Mouse (Mus musculus): ENCODE measurements around the gene Ift122. TPM values are rescaled to one million over a fixed set of nuclear protein-coding genes. Genes with fewer than 3 reads are reported as not detected.

The Ift122 gene
- total RNA-seq, 2 experiments from 2014 or later, result 24.0 to 25.9 TPM

DNA sequence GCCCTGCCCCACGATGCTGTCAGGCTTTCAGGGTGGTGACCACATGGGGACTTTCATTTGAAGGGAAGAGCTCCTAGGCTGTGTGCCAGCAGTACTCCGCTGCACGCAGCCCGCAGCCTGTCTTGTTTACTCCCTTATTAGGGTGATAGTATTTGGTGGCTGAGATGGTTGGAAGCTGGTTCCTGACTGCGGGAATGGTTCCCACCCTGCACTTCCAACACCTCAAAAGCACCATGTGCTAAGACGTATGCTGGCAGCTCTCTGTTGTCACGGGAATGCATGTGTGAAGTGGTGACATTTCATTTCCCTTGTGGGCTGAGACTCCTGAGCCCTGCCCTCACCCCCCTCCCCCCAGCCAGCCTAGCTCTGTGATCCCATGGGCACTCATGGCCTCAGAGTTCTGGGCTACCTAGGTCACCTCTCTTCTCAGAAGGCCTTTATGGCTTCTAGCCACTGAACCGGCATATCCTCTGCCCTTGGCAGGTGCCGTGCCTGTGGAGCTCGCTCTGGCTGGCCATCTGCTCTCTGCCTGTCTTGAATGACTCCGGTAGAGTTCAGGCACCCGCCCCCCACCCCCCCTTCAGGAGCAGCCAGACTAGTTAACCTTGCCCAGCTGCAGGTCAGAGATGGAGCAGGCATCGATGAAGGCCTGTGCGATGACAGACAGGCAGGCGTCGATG, 103.8 kb downstream of the Ift122 start:
- peak in 1 of 2 experiments; percentile 47 for DNase-seq (ENCODE audit: low spot score in 2 of 2)

DNA sequence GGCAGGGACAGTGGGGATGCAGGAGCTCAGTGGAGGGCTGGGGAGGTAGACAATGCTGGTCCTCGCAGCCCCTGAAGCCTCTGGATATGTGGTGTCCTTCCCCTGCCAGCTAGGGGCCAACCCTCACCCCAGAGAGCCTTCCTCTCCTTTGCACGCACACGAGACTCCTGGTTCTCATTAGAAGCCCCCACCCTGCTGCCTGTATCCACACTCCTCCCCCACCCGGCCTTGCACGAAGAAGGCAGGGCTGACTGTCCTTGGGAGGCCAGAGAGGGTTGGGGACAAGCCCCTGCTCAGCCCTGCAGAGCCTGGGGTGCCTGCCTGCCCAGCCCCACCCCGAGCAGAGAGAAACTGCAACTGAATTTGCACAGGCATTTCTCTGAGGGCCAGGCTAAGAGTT, 104.4 kb downstream of the Ift122 start:
- DNase-seq (ENCODE audit: low spot score in 2 of 2), result no peak

DNA sequence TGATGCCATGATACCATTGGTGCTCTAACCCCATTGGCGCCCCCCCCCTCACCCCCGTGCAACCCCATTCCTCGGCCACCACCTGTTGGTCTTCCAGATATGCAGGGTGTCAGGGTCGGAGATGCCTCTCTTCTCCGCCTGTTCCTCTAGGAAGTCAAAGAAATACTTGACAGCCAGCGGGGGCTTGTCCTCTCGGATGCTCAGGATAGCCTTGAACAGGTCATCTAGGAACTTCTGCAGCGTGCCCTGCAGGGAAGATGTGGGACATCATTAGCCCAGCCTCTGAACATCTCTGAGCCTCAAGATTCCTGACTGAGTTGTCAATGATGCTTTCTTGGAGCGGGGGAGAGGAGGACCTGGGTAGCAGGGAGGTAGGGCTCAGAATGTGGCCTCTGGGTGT, 105.2 kb downstream of the Ift122 start:
- no peak for DNase-seq (ENCODE audit: low spot score in 2 of 2)

DNA sequence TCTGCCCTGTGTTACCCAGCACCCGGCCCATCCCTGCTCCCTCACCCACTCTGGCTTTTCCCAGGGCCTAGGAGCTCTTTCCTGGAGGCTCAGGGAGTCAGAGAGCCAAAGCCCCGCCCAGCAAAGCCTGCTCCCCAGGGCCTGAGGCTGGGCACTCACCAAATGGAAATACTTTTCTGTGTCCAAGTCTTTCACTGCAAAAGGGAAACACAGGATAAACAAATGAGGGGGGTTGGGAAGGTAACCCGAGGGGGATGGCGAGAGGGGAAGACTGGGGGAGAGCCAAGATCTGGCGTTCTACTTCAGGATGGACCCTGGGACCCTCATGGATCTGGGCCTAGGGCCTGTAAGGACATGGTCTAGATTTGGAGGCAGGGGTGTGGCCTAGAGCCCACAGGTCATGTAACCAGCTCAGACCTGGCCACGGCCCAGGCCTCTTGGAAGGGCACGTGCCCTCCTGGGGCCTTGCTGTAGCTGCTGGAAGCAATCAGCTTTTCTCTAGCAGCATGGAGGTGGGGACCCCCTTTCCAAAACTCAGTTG, 106.0 kb downstream of the Ift122 start:
- peak; percentile 53 to 58 for DNase-seq (ENCODE audit: low spot score in 2 of 2)

DNA sequence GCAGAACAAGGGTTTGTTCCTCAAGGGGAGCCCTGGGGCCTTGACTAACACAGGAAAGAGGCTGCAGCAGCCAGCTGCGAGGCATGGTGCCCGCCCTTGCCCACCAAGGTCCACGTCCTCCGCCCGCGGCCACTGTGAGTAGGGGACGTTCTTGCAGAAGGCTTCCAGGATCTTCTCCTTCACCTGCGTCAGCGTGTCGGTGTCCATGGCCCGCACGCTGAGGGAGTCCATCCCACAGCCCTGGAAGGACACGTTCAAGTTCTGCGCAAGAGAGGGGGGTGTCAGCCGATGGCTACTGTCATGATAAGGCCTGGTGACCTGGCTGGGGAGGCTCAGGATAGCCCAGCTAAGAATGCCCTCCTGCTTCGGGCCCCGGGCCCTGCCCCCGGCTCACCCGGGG, 107.1 kb downstream of the Ift122 start:
- DNase-seq (ENCODE audit: low spot score in 2 of 2), result no peak

DNA sequence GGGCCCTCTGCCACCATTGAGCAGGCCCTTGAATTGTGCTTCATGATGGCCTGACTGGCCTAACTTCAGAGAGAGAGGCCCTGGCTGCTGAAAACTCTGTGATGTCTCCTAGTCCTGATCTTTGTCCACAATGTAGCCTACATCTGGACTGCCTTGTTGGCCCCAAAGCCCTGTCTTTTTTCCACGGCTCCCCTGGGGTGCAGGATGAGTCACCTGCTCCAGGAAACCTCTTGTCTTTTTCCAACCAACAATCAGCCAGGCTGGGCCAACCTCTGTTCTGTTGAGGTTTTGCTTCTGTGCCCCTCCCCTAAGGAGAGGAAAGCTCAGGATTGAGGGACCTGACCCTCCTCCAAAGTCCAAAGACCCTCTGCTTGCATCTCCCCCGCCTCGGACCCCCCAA, 108.5 kb downstream of the Ift122 start:
- no peak for DNase-seq (ENCODE audit: low spot score in 2 of 2)

DNA sequence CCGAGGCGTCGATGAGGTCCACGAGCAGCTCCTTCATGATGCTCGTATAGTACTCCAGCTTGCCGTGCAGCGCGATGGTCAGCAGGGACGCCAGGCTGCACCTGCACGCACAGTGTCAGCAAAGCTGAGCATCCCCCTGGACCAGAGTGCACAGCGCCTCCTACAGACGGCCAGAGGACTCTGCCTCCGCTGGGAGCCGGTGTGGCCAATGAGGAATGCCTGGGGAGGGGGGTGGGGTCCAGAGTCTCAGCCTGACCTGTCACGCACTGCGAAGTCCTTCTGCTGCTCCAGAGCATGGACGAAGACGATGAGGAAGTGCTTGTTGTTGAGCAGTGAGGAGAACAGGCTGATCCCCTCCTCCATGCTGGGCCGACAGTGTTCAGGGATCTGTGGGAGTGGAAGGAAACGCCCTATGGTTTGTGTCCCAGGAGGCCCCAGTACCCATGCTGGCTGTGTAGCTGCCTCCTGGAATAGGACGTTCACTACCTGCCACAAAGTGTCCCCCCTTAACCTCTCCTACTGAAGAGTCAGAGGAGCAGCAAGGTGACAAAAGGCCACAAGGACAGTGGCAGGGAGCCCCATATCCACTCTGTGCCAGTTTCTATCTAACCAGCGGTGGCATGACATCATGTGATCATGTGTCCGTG, 109.3 kb downstream of the Ift122 start:
- no peak for DNase-seq (ENCODE audit: low spot score in 2 of 2)

DNA sequence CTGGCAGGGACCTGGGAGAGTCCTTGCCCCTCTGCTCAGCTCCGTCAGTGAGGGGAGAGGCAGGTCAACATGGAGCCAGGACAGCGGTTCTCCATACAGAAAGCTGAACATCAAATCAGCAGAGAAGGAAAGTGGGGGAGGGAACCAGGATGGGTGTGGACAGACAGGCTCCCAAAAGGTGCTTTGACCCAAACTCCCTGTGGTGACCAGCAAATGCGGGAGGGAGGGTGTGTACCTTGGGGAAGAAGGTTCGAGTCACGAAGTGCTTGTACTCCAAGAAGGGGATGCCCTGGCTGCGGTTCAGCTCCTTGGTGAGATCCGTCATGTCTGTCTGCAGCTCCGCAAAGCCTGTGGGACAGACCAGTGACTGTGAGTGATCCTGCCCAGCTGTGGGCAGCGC, 110.4 kb downstream of the Ift122 start:
- no peak for DNase-seq (ENCODE audit: low spot score in 2 of 2)

DNA sequence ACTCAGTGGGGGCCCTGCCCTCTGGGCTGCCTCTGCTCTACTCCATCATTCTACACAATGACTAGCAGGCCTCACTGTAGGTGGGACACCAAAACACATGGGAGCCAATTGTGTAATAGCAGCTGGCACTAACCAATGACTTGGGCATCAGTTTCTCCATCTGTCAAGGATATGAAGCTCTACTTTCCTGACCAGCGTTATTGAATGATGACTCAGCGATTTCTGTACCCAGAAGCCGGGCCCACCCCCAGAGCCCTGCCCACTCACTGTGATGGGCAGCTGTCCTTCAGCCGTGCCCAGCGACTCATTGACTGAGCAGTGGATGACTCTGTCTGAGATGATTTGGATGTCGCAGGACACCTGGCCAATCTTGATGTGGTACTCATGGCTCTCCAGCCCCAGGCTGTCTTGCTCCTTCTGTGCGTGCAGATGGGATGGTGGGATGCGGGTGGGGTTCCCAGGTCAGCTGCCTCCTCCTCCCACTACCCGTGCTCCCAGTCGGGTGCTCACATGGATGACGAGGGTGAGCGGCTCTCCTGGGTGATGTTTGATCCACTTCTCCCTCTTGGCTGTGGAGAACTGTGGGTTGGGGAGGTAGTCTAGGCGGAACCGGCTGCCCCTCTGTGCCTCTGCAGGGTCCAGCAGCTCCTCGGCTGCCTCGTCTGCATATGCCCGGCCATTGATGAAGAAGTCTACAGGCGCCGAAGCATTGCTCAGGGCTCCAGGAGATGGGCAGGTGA, 113.1 kb downstream of the Ift122 start:
- DNase-seq (ENCODE audit: low spot score in 2 of 2), result no peak

DNA sequence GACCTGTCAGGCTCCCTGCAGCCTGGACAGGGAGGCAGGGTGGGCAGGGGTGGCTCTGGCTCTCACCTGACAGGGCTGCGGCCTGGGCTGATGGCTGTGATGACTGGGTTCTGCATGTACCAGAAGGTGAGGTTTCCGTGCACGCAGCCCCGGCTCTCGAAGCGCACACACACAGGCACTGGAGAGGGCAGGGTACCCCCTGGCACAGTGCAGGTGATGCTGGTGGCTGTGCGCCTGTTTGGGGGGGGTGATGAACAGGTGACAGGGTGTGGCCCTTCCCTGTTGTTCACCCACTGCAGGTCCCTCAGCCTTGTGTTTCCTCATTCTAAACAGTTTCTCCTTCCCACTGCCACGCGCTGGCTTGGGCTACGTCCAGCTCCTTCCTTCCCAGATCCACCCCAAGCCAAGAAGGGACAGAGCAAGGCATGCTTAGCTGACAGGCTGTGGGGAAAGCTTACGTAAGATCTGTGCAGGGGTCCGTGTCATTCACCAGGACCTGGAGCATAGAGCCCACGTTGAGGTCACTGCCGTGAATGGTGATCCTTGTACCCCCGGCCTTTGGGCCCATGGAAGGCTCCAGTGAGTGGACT, 114.1 kb downstream of the Ift122 start:
- no peak for DNase-seq (ENCODE audit: low spot score in 2 of 2)

DNA sequence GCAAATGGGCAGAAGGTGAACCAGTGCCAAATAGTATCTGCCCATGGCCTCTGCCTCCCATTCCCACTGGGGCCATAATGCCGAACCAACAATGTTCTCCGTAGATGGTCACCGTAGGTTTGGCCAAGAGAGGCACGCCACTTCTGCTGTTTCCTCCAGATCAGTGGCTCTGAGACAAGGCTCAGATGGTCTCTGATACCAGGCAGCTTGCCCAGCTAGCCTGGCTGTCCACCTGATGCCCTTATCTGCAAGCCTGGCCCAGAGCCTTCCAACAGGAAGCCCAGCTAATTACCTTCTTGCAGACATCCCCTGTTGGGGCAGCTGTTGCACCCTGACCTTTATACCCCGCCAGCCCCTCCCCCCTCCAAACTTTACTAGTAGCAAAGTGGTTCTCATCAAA, 114.8 kb downstream of the Ift122 start:
- no peak for DNase-seq (ENCODE audit: low spot score in 2 of 2)

DNA sequence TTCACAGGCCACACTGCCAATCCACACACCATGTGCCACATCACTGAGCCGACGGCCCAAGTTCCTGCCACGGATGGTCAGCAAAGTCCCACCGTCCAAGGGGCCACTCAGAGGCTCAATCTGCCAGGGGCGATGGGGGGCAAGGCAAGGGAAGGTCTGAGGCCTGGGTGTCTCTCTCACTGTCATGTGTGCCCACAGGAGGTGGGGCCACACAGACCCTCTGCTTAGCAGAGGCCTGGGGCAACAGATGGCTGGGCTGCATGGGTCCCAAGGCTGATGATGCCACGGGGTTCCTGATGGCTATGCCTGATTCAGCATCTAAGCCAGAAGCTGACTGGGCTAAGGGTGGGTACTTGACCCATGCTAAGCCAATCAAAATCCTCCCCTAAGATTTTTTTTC, 115.4 kb downstream of the Ift122 start:
- no peak for DNase-seq (ENCODE audit: low spot score in 2 of 2)

DNA sequence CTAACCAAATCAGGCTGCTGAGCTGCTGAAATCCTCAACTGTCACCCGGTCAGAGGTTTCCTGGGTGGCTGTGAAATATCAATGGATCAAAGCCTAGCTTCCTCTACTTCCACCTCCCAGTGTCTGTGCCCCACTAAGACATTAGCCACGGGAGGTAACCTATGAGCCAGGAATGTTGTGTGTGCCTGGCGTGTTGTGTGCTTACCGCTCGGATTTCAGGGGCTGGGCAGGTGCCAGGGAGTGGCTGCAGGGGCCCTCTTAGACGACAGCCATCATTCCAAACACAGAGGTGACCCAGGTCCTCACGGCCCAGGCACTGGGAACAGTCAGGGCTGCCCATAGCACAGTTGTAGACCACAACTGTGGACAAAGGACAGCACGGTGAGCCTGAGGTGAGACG, 115.8 kb downstream of the Ift122 start:
- no peak for DNase-seq (ENCODE audit: low spot score in 2 of 2)

DNA sequence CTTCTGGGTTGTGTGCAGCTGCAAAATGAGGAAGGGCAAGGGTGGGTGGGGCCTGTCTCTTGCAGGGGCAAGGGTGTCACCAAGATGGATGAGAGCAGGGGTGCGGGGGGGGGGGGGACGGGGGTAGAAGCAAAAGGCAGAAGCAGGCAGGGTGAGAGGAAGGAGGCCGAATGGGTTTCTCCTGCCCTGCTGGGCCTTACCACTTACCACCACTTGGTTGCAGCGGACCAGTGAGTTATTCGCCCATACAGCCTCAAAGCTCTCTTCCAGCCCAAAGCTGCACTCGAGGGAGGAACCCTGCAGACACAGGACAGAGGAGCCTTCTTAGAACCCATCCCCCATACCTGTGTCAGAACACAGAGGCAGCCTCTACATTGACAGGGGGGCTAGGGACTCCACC, 116.7 kb downstream of the Ift122 start:
- DNase-seq (ENCODE audit: low spot score in 2 of 2), result no peak

DNA sequence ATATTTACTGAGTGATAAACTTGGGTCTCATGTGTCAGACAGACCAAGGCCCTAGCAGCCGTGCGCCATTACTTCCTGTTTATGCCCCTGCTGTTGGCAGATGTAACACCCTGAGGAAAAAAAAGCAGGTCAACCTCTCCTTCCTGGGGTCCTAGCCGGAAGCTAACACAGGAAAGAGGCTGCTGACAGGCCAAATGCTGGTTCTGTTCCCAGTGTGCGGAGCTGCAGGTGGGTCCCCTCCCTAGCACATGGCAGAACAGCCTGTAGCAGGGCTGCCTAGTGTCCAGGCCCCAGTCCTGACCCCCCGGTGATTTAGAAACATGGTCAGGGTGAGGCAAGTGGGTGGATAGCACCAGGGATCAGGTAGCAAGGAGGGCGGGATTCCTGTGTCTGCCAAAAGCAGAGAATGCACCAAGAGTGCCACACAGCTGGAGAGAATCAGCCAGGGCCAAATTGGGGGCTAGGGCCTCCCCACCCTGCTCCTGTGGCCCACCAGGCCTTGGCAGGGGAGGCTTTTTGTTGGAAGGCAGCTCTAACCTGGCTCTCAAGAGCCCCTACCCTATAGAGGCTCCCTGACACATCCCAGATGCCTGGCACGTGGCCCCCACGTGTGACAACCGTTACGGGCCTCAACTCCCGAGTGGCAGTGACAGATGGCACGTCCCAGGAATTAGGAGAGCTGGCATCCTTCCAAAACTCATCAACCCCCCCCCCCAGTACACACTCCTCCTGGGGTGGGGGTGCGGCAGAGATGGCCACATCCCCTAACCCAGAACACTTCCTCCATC, 118.2 kb downstream of the Ift122 start:
- DNase-seq (ENCODE audit: low spot score in 2 of 2), result no peak

DNA sequence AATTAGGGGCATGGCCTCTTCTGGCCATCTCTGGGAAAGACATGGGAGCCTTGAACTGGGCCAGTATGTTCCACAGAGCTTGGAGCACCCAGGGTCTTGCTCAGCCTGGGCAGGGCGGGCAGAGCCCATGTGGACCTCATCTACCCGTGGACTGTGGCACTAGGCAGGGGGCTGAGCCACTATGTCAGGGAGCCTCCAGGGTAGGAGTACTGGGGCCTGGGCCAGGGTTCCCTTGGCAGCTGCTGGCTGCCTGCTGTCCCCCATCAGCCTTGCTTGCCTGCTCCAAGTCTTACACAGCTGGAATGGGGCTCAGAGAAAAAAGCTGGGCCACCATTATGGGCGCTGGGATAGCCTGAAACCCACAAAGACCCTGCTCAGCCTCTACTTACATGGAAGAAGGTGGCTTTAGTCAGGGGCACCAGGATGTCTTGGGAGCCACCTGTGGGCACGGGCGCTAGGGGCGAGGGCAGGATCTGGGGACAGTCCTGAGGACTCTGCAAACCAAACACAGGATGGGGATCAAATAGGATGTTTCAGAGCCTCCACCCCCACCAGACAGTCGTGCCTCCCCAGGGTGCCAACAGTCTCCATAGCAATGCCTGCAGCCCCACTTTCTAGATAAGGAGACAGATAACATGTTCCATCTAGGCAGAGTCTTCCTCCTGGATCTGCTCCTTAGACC, 119.0 kb downstream of the Ift122 start:
- DNase-seq (ENCODE audit: low spot score in 2 of 2), result no peak

DNA sequence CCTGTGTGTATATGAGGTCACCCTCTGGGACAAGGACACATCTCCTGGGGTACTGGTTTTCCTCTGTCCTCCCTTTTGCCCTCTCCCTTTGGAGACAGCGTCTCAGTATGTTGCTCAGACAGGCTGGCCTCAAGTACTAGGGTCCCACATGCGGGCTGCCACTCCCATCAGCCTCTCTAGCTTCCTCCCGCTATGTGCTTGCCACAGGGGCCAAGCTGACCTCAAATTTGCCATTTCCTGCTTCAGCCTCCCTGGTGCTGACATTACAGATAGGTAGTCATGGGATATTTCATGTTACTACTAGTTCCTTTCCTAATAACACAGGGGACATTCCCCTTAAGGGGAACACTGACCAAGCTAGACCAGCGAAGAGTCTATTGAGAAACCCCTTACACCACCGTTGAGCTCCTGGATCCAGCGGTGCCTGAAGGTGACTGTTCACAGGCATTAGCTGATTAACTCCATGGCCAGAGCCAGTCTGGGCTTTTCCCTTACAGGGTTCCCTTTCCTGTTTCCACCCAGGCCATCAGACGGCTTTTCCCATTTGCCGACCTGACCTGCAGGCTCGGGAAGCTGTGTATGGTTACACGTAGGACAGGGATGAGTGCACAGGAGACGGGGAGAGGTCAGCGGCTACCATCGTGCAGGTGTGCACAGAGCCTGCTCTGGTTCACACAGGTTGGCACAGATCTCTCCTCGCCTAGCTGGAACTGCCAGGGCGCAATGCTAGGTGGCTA, 120.0 kb downstream of the Ift122 start:
- no peak for DNase-seq (ENCODE audit: low spot score in 2 of 2)

DNA sequence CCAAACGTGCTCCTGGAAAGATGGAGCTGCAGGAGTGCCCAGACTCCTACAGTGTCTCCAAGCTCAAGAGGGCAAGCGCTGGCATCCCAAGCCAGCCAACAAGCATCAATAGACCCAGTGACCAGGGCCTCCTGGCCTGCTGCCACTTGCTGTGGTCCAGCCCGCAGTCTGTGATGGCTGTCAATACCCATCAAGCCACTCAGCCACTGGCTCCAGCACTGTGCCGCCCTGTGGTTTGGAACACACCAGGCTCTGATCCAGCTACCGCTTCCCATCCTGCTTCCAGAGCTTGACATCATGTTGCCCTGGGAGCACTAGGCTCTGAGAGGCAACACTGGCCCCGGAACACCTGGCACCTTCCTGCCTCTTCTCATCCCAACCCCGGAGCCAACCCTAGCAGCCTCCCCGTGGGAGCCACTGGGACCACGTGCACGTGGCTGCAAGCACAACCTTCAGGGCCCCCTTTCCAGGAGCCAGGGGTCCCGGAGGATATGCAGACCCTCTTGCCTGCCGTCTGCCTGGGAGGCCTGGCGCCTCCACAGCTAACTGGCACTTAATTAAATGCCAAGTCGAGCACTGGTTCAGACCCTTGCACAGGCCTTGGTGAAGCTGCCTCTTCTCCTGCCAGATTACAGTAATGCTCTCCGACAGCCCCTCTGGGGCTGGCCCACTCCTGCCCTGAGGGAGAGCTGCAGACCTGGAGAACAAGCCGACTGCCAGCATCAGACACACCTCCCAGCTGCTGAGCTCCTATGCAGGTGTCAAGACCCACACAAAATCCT, 120.8 kb downstream of the Ift122 start:
- peak; percentile 56 to 68 for DNase-seq (ENCODE audit: low spot score in 2 of 2)

DNA sequence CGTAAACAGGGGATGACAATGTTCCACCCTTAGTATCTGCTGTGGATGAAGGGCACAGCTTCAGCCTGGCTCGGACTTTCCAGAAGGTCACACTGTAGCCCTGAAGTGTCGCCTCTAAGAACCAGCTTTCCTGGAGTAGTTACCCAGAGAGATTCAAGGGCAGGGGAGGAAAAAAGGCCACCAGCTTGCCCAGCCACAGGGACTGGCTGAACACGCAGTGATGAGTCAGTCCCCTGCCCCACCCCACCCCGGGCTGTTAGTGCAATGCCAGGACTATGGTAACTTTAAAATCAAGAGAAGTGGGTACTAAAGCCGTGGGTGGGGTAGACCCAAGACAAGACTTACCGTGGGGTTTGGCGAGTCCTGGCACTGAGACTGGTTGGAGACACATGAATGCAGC, 122.3 kb downstream of the Ift122 start:
- DNase-seq (ENCODE audit: low spot score in 2 of 2), result no peak
